Mouse (Mus musculus) limb, embryonic 14.5 days (tissue): Measurements from ENCODE around the gene Efna4. TPM values are rescaled to one million over a fixed set of nuclear protein-coding genes. Genes with fewer than 3 reads are reported as not detected.

Source experiments
- ATAC-seq: fragments of 200-750 bp; cut with Nextera tagmentation; 2 replicates; pipeline ENCODE4 v1.8.0; 2017; ENCODE audit warnings: low read depth, moderate number of reproducible peaks, moderate TSS enrichment; ENCODE audit not compliant: low FRiP score
- DNase-seq: peaks from one replicate; pipeline ENCODE4 v3.0.0-alpha.2; 2015; ENCODE audit warnings: low spot score
- H3K27ac ChIP-seq: fragments of 300-500 bp; sonication (generic); replicated peaks from 2 replicates; pipeline ENCODE4 v1.5.1; 2014; ENCODE audit warnings: low read depth, mild to moderate bottlenecking, low read length, moderate library complexity, mixed read lengths
- H3K27me3 ChIP-seq: fragments of 300-500 bp; sonication (generic); 2 replicates; pipeline ENCODE4 v1.6.1; 2014; ENCODE audit warnings: low read length, mixed read lengths; ENCODE audit not compliant: control insufficient read depth, insufficient read depth
- H3K36me3 ChIP-seq: fragments of 300-500 bp; sonication (generic); 2 replicates; pipeline ENCODE4 v1.6.1; 2014; ENCODE audit warnings: mild to moderate bottlenecking, low read length, moderate library complexity, mixed read lengths; ENCODE audit not compliant: control insufficient read depth, insufficient read depth
- H3K4me1 ChIP-seq: fragments of 300-500 bp; sonication (generic); 2 replicates; pipeline ENCODE4 v1.6.1; 2014; ENCODE audit warnings: antibody characterized with exemption, low read length, mixed read lengths; ENCODE audit not compliant: control insufficient read depth, insufficient read depth
- H3K4me2 ChIP-seq: fragments of 300-500 bp; sonication (generic); replicated peaks from 2 replicates; pipeline ENCODE4 v1.6.1; 2014; ENCODE audit warnings: low read depth, mild to moderate bottlenecking, low read length, moderate library complexity; ENCODE audit not compliant: severe bottlenecking
- H3K4me3 ChIP-seq: fragments of 300-500 bp; sonication (generic); replicated peaks from 2 replicates; pipeline ENCODE4 v1.5.1; 2014; ENCODE audit warnings: low read length
- H3K9ac ChIP-seq: fragments of 300-500 bp; sonication (generic); 2 replicates; pipeline ENCODE4 v1.6.1; 2014; ENCODE audit warnings: mild to moderate bottlenecking, low read depth, low read length, moderate library complexity; ENCODE audit not compliant: severe bottlenecking
- H3K9me3 ChIP-seq: fragments of 300-500 bp; sonication (generic); 2 replicates; pipeline ENCODE4 v1.6.1; 2016; ENCODE audit warnings: low read length; ENCODE audit not compliant: control insufficient read depth
- POLR2A ChIP-seq: fragments of 200-500 bp; IDR thresholded peaks from 2 replicates; pipeline ENCODE4 v1.8.0; 2012; ENCODE audit warnings: inconsistent platforms, mild to moderate bottlenecking, moderate library complexity, borderline replicate concordance; ENCODE audit not compliant: insufficient read depth, insufficient read length; ENCODE audit errors: extremely low read depth
- WGBS: fragments of 180-500 bp; shearing (Covaris S2); extraction: QIAGEN DNeasy Blood & Tissue Kit; methylation state at CpG from one replicate; pipeline ENCODE4 v1.1.7; 2014; 5-methylcytosine and 5-hydroxymethylcytosine counted together
- polyA plus RNA-seq, 2 experiments: library from polyadenylated mRNA; depleted of rRNA in 1 of 2; stranded (reverse) in 1 of 2; unstranded in 1 of 2; fragments of >200 nt; fragmentation: Nextera tagmentation in 1 of 2; extraction: Ambion mirVana in 1 of 2; gene quantifications; 2 replicates each; pipeline versions ENCODE4 v1.2.1 to v1.2.3; 2012 to 2014

Efna4 gene
- polyA plus RNA-seq, 2 experiments: 32.0 to 56.5 TPM

GRCm38 (mm10) chr3:89304440-89304839 is 33.4 kb downstream of the Efna4 start:
- H3K36me3 ChIP-seq: no peaks in the 10 kb centered on the region
- ATAC-seq (no peak), DNase-seq (no peak)
- no peak overlapping the region for H3K27ac ChIP-seq
- H3K9me3 ChIP-seq: no peaks in the 10 kb centered on the region
- TF ChIP-seq POLR2A: no peak
- H3K4me2 ChIP-seq: no peak overlapping the region
- H3K9ac ChIP-seq: no peak overlapping the region
- H3K4me3 ChIP-seq: no peak overlapping the region
- WGBS: 56% methylated on average over 6 of the region's 6 CpGs
- peaks cover 5% of the 10 kb centered on the region; the same call in 1 of the 2 replicates for H3K4me1 ChIP-seq
- no peaks in the 10 kb centered on the region for H3K27me3 ChIP-seq

GRCm38 (mm10) chr3:89300514-89300913 is 37.3 kb downstream of the Efna4 start:
- whole genome bisulfite sequencing: 70% methylated on average over 2 of the region's 2 CpGs
- H3K9ac ChIP-seq: no peak overlapping the region
- H3K9me3 ChIP-seq: no peaks in the 10 kb centered on the region
- ATAC-seq (no peak), DNase-seq (no peak)
- H3K27ac ChIP-seq: no peak overlapping the region
- H3K4me3 ChIP-seq: no peak overlapping the region
- H3K36me3 ChIP-seq: no peaks in the 10 kb centered on the region
- H3K27me3 ChIP-seq: no peaks in the 10 kb centered on the region
- no peak overlapping the region for H3K4me2 ChIP-seq
- TF ChIP-seq POLR2A: no peak
- no peaks in the 10 kb centered on the region for H3K4me1 ChIP-seq

GRCm38 (mm10) chr3:89300071-89300470 is 37.8 kb downstream of the Efna4 start:
- peak overlapping the region; percentile 43; the same call in 1 of the 2 replicates for H3K9ac ChIP-seq
- H3K9me3 ChIP-seq: no peaks in the 10 kb centered on the region
- H3K36me3 ChIP-seq: no peaks in the 10 kb centered on the region
- peak overlapping the region; percentile 43 for H3K4me2 ChIP-seq
- TF ChIP-seq POLR2A: no peak
- no peaks in the 10 kb centered on the region for H3K27me3 ChIP-seq
- peak overlapping the region; percentile 13; the same call in 1 of the 2 replicates for H3K4me3 ChIP-seq
- no peaks in the 10 kb centered on the region for H3K4me1 ChIP-seq
- no peak for ATAC-seq
- DNase-seq: no peak
- WGBS: 43% methylated on average over 1 of the region's 1 CpGs
- no peak overlapping the region for H3K27ac ChIP-seq

- ATAC-seq: peak; percentile 57; the same call in 1 of the 2 replicates
- WGBS: under 1% methylated on average over 14 of the region's 14 CpGs
- peak overlapping the region; percentile 43 for H3K9ac ChIP-seq
- TF ChIP-seq POLR2A: no peak
- DNase-seq: peak; percentile 61
- peak overlapping the region; percentile 13 for H3K4me3 ChIP-seq
- no peaks in the 10 kb centered on the region for H3K9me3 ChIP-seq
- no peak overlapping the region for H3K27ac ChIP-seq
- H3K4me2 ChIP-seq: peak overlapping the region; percentile 43
- no peaks in the 10 kb centered on the region for H3K27me3 ChIP-seq
- no peaks in the 10 kb centered on the region for H3K36me3 ChIP-seq
- H3K4me1 ChIP-seq: no peaks in the 10 kb centered on the region
Measured at GRCm38 (mm10) chr3:89299499-89299898, 38.3 kb downstream of the Efna4 start.

GRCm38 (mm10) chr3:89298908-89299307 is 38.9 kb downstream of the Efna4 start:
- DNase-seq (no peak), ATAC-seq (no peak)
- Histone ChIP-seq H3K27me3 (no peaks in the 10 kb centered on the region), H3K9me3 (no peaks in the 10 kb centered on the region), H3K27ac (no peak overlapping the region), H3K4me1 (no peaks in the 10 kb centered on the region), H3K36me3 (no peaks in the 10 kb centered on the region), H3K9ac (no peak overlapping the region), H3K4me2 (no peak overlapping the region), H3K4me3 (no peak overlapping the region)
- WGBS: 83% methylated on average over 6 of the region's 6 CpGs
- TF ChIP-seq POLR2A: no peak
